Mouse (Mus musculus): ENCODE results near the gene Gm5773. TPM values are rescaled to one million over a fixed set of nuclear protein-coding genes. Genes with fewer than 3 reads are reported as not detected.

The Gm5773 gene
- not detected for total RNA-seq (2023)

GRCm38 (mm10) chr3:93772700-93773099 is at the start of gene Gm5773:
Gene Gm5773 (plus strand): TSS chr3:93773000.

DNA sequence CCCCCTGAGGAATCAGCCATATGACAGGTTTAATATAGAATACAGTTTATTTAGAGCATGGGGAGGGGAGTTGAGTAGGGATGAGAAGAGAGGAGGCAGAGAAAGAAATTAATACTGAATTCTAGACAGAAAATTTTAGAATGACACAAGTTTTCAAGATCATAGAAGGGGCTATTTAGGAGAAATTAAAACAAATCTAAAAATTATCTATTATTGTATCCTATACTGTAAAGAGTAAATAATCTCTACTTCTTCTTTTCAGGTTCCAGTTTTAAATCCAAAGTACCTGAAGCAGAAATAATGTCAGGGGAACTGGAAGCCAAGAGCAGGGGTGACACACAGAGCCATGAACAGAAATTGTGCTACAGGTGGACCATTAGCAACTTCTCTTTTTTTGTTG is 23.3 kb downstream of the Gm5773 start, which contains the start of gene Tdpoz4:
Gene Tdpoz4, plus strand, starts transcription at position 301 of the 400 bp plus-strand sequence.

Other genes with a start within 250 kb of the Gm5773 start
- gene S100a10, start 217.9 kb upstream of the Gm5773 start, total RNA-seq (2023), result 164 TPM
- gene Tdpoz2, start 120.3 kb upstream of the Gm5773 start, total RNA-seq (2023), result not detected
- gene Tdpoz1, start 96.7 kb upstream of the Gm5773 start, total RNA-seq (2023), result not detected
- gene Gm37596, start 79.9 kb upstream of the Gm5773 start, total RNA-seq (2023), result not detected
- not detected for gene Tdpoz4, start 23.4 kb downstream of the Gm5773 start, total RNA-seq (2023)
- gene Tdpoz3, start 53.0 kb downstream of the Gm5773 start, total RNA-seq (2023), result not detected
- gene Gm9117, start 170.5 kb downstream of the Gm5773 start, total RNA-seq (2023), result not detected
- gene Tdpoz5, start 188.3 kb downstream of the Gm5773 start, total RNA-seq (2023), result not detected